Mouse (Mus musculus) liver, postnatal 0 days (tissue): ENCODE measurements around the gene Sprtn. TPM values are rescaled to one million over a fixed set of nuclear protein-coding genes. Genes with fewer than 3 reads are reported as not detected.

Source experiments
- ATAC-seq: fragments of 200-750 bp; cut with Nextera tagmentation; 2 replicates; pipeline ENCODE4 v1.8.0; 2017; ENCODE audit warnings: mild to moderate bottlenecking, moderate library complexity
- DNase-seq: peaks from one replicate; pipeline ENCODE4 v3.0.0-alpha.2; 2016
- H3K27ac ChIP-seq: fragments of 300-500 bp; sonication (generic); 2 replicates; pipeline ENCODE4 v1.5.1; 2014; ENCODE audit warnings: antibody characterized with exemption, moderate library complexity, mild to moderate bottlenecking, low read depth
- H3K27me3 ChIP-seq: fragments of 300-500 bp; sonication (generic); 2 replicates; pipeline ENCODE4 v1.6.1; 2014; ENCODE audit warnings: low read length, control low read depth, mixed read lengths; ENCODE audit not compliant: insufficient read depth
- H3K36me3 ChIP-seq: fragments of 300-500 bp; sonication (generic); replicated peaks from 2 replicates; pipeline ENCODE4 v1.6.1; 2014; ENCODE audit warnings: mild to moderate bottlenecking, control low read depth, low read length, moderate library complexity, mixed read lengths; ENCODE audit not compliant: insufficient read depth
- H3K4me1 ChIP-seq: fragments of 300-500 bp; sonication (generic); 2 replicates; pipeline ENCODE4 v1.6.1; 2014; ENCODE audit warnings: antibody characterized with exemption, mild to moderate bottlenecking, control low read depth; ENCODE audit not compliant: insufficient read depth
- H3K4me2 ChIP-seq: fragments of 300-500 bp; sonication (generic); 2 replicates; pipeline ENCODE4 v1.6.1; 2014; ENCODE audit warnings: low read depth, mild to moderate bottlenecking, low read length, moderate library complexity, mixed read lengths
- H3K4me3 ChIP-seq: fragments of 300-500 bp; sonication (generic); 2 replicates; pipeline ENCODE4 v1.5.1; 2014; ENCODE audit warnings: low read depth, low read length
- H3K9ac ChIP-seq: fragments of 300-500 bp; sonication (generic); replicated peaks from 2 replicates; pipeline ENCODE4 v1.6.1; 2014; ENCODE audit warnings: mild to moderate bottlenecking, moderate library complexity
- H3K9me3 ChIP-seq: fragments of 300-500 bp; sonication (generic); 2 replicates; pipeline ENCODE4 v1.6.1; 2016; ENCODE audit warnings: mild to moderate bottlenecking, control low read depth, low read length, mixed read lengths
- CTCF ChIP-seq: sonication (generic); IDR thresholded peaks from 2 replicates; pipeline ENCODE4 v1.5.1; 2016; ENCODE audit warnings: antibody characterized with exemption, low read depth
- EP300 ChIP-seq: IDR thresholded peaks from 2 replicates; pipeline ENCODE4 v1.6.1; 2016; ENCODE audit warnings: antibody characterized with exemption, low read depth, mild to moderate bottlenecking
- WGBS: fragments of 180-500 bp; shearing (Covaris S2); extraction: QIAGEN DNeasy Blood & Tissue Kit; methylation state at CpG from one replicate; pipeline ENCODE4 v1.1.7; 2014; ENCODE audit not compliant: insufficient replicate concordance; 5-methylcytosine and 5-hydroxymethylcytosine counted together
- polyA plus RNA-seq: library from polyadenylated mRNA; unstranded; fragments of >200 nt; fragmentation: Nextera tagmentation; extraction: Ambion mirVana; gene quantifications from 2 replicates; pipeline ENCODE4 v1.2.1, GENCODE M21; 2015

Gene Sprtn
- polyA plus RNA-seq, 1 experiment from 2014 or later: 4.0 TPM

- TF ChIP-seq EP300 (no peak), CTCF (no peak)
- DNase-seq: no peak
- Histone ChIP-seq H3K9ac (no peak overlapping the region), H3K4me1 (peaks cover 6% of the 10 kb centered on the region), H3K27ac (no peak overlapping the region), H3K36me3 (peaks cover 58% of the 10 kb centered on the region), H3K4me2 (no peak overlapping the region), H3K9me3 (no peaks in the 10 kb centered on the region), H3K4me3 (no peak overlapping the region), H3K27me3 (no peaks in the 10 kb centered on the region)
- no peak for ATAC-seq
- WGBS: 83% methylated on average over 10 of the region's 10 CpGs
These were observed 12.7 kb downstream of the Sprtn start for GRCm38 (mm10) chr8:124910349-124910748.

- H3K4me3 ChIP-seq: no peak overlapping the region
- no peak overlapping the region for H3K9ac ChIP-seq
- WGBS: 47% methylated on average over 17 of the region's 17 CpGs
- no peaks in the 10 kb centered on the region for H3K27me3 ChIP-seq
- TF ChIP-seq CTCF: no peak
- TF ChIP-seq EP300: no peak
- no peaks in the 10 kb centered on the region for H3K9me3 ChIP-seq
- H3K36me3 ChIP-seq: peaks cover 41% of the 10 kb centered on the region
- H3K4me1 ChIP-seq: peaks cover 6% of the 10 kb centered on the region
- no peak overlapping the region for H3K4me2 ChIP-seq
- ATAC-seq (peak; percentile 64), DNase-seq (no peak)
- no peak overlapping the region for H3K27ac ChIP-seq
These were observed 14.5 kb downstream of the Sprtn start for GRCm38 (mm10) chr8:124911938-124912872.

GRCm38 (mm10) chr8:124914061-124914460 is 16.4 kb downstream of the Sprtn start:
- 91% methylated on average over 5 of the region's 5 CpGs for WGBS
- DNase-seq: no peak

GRCm38 (mm10) chr8:124917741-124918484 is 20.2 kb downstream of the Sprtn start:
- H3K4me1 ChIP-seq: peaks cover 20% of the 10 kb centered on the region
- no peak overlapping the region for H3K4me2 ChIP-seq
- H3K4me3 ChIP-seq: no peak overlapping the region
- ATAC-seq (no peak), DNase-seq (no peak)
- H3K27ac ChIP-seq: no peak overlapping the region
- WGBS: 82% methylated on average over 18 of the region's 18 CpGs
- H3K9ac ChIP-seq: no peak overlapping the region
- no peak for TF ChIP-seq CTCF
- TF ChIP-seq EP300: no peak
- H3K36me3 ChIP-seq: peaks cover 19% of the 10 kb centered on the region; the same call in 1 of the 2 replicates
- no peaks in the 10 kb centered on the region for H3K9me3 ChIP-seq
- H3K27me3 ChIP-seq: no peaks in the 10 kb centered on the region

More at GRCm38 (mm10) chr8:124914061-124914460, 16.4 kb downstream of the Sprtn start:
- ATAC-seq: no peak
- H3K4me3 ChIP-seq: no peak overlapping the region
- TF ChIP-seq CTCF (no peak), EP300 (no peak)
- H3K4me2 ChIP-seq: no peak overlapping the region
- H3K4me1 ChIP-seq: peaks cover 6% of the 10 kb centered on the region
- H3K27me3 ChIP-seq: no peaks in the 10 kb centered on the region
- no peaks in the 10 kb centered on the region for H3K9me3 ChIP-seq
- no peak overlapping the region for H3K27ac ChIP-seq
- H3K9ac ChIP-seq: no peak overlapping the region
- peaks cover 32% of the 10 kb centered on the region for H3K36me3 ChIP-seq

- H3K4me2 ChIP-seq: peak overlapping the region; percentile 56
- DNase-seq (peak; percentile 32), ATAC-seq (peak; percentile 26; the same call in 1 of the 2 replicates)
- 42% methylated on average over 18 of the region's 18 CpGs for WGBS
- H3K9ac ChIP-seq: peak overlapping the region; percentile 18
- H3K27me3 ChIP-seq: no peaks in the 10 kb centered on the region
- no peaks in the 10 kb centered on the region for H3K9me3 ChIP-seq
- peaks cover 52% of the 10 kb centered on the region for H3K4me1 ChIP-seq
- peak overlapping the region; percentile 9 for H3K4me3 ChIP-seq
- H3K27ac ChIP-seq: peak overlapping the region; percentile 49
- TF ChIP-seq CTCF (no peak), EP300 (no peak)
- H3K36me3 ChIP-seq: no peaks in the 10 kb centered on the region; the same call in 1 of the 2 replicates
These were observed 23.9 kb downstream of the Sprtn start for GRCm38 (mm10) chr8:124921369-124922279.
